Mouse (Mus musculus) heart, postnatal 0 days (tissue): ENCODE measurements around the gene Prrt1.

Experiments
- CTCF ChIP-seq: IDR thresholded peaks from 2 replicates; pipeline ENCODE4 v1.5.1; 2016; ENCODE audit warnings: antibody characterized with exemption, control low read depth, low read depth
- EP300 ChIP-seq: IDR thresholded peaks from 2 replicates; pipeline ENCODE4 v1.6.1; 2016; ENCODE audit warnings: antibody characterized with exemption, low read depth

DNA sequence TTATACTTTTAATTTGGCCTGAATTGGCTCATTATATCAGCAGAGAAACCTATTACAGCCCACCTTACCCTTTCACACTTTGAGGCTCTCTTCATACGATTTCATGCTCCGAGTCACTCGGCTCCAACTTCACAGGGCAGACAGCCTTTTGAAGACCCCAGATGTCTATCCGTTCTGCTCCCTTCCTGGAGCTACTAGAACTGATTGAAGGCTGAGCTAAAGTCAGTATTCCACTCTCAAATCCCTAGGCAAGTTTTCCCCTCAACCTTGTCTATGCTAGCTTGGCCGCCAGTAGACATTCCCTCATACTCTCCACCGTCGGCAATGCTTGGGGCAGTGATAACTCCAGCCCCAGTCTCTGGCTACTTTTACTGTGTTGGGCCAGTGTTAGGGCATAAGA is 40.1 kb upstream of the Prrt1 start:
- TF ChIP-seq CTCF (no peak), EP300 (no peak)
